Mouse (Mus musculus): ENCODE measurements around the gene Wdtc1.

- TF ChIP-seq CTCF (IDR thresholded peaks at IDR 0.05 in 2 of 3, conservative IDR thresholded peaks at IDR 0.05 in 1 of 3; ENCODE audit: control insufficient read depth in 1 of 3, insufficient read depth in 1 of 3, low read depth in 2 of 3, low read length in 3 of 3, poor library complexity in 1 of 3, severe bottlenecking in 1 of 3) (no peak), GATA1 (IDR thresholded peaks at IDR 0.05; ENCODE audit: low read depth, low read length) (no peak), ZNF384 (IDR thresholded peaks at IDR 0.05; ENCODE audit: low read depth, low read length) (no peak), ELF1 (IDR thresholded peaks at IDR 0.05; ENCODE audit: low read depth, low read length) (no peak), ZMIZ1 (IDR thresholded peaks at IDR 0.05; ENCODE audit: low read depth, low read length) (no peak), CHD2 (IDR thresholded peaks at IDR 0.05; ENCODE audit: low read length) (no peak), EP300 (IDR thresholded peaks at IDR 0.05; ENCODE audit: low read depth in 1 of 2, low read length in 2 of 2) (no peak), TCF12 (IDR thresholded peaks at IDR 0.05; ENCODE audit: low read depth, low read length) (no peak)
Measured at GRCm38 (mm10) chr4:133298516-133299365, 54.5 kb downstream of the Wdtc1 start.

Data from MEL (cell line).